Mouse (Mus musculus): ENCODE data around the gene C1ra. TPM values are rescaled to one million over a fixed set of nuclear protein-coding genes. Genes with fewer than 3 reads are reported as not detected.
"Not testable (repeated sequence)": the region's sequence is repeated elsewhere in the genome, so short reads cannot be mapped to it uniquely, and the experiment has no call there.

Gene C1ra
- polyA plus RNA-seq, 1 experiment from 2014 or later = 0.55 TPM

DNA sequence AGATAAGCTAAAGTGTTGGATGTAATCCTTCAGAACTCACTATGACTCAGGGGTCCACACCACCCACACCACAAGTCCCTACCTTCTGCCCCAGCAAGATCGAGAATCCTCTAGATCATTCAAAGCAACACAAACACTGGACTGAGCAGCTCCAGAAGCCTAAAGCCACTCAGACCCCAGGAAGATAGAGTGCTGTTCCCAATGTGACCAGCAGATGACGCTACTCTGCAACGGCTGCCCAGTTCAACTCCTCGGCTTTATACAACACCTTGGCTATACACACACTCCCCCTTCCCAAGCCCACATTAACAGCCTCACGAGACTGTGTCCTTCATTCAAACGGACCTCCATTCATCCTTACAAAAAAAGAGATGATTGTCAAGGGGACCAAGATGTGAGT is 39.4 kb upstream of the C1ra start:
- no peak for ATAC-seq (ENCODE audit: insufficient number of reproducible peaks, insufficient read depth, low FRiP score, low read depth)
- Histone ChIP-seq H3K4me3 (ENCODE audit: control insufficient read depth in 1 of 2, insufficient read depth in 1 of 2, low read depth in 1 of 2, low read length in 2 of 2) (no peak overlapping the region), H3K36me3 (ENCODE audit: control insufficient read depth, insufficient read depth, low read length) (no peaks in the 10 kb centered on the region), H3K9me3 (ENCODE audit: control insufficient read depth, low read length) (no peaks in the 10 kb centered on the region), H3K9ac (ENCODE audit: low read length) (no peak overlapping the region), H3K27me3 (ENCODE audit: control insufficient read depth, insufficient read depth, low read length) (no peaks in the 10 kb centered on the region), H3K27ac (replicated peaks in 1 of 2; ENCODE audit: control insufficient read depth in 1 of 2, insufficient read depth in 1 of 2, low read depth in 2 of 2, low read length in 2 of 2) (no peak overlapping the region), H3K4me1 (ENCODE audit: control insufficient read depth in 2 of 2, insufficient read depth in 2 of 2, low read length in 2 of 2) (peaks cover 4 to 7% of the 10 kb centered on the region in 2 experiments; a peak in 3 of 4 replicates), H3K4me2 (ENCODE audit: low read length) (no peak overlapping the region)
- WGBS = 37% methylated on average over 6 of the region's 6 CpGs

DNA sequence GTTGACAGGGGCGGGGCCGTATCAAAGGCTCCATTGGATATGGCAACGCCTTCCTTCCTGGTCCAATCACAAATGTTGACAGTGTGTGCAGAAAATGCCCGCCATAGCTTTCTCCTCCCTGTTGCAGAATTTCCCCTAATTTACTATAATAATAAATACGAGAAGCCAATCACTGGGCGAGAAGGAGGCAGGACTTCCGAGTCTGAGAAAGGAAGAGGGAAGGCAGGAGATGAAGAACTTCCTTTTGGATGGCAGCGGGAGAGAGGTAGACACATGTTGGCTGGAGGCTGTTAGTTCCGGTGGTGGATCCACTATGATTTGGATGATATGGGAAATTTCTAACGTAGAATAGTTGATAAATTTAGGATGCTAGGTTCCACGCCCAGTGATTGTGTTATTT is 37.6 kb upstream of the C1ra start:
- Histone ChIP-seq H3K4me2 (ENCODE audit: low read length) (no peak overlapping the region), H3K27me3 (ENCODE audit: control insufficient read depth, insufficient read depth, low read length) (no peaks in the 10 kb centered on the region), H3K9me3 (ENCODE audit: control insufficient read depth, low read length) (no peaks in the 10 kb centered on the region), H3K36me3 (ENCODE audit: control insufficient read depth, insufficient read depth, low read length) (no peaks in the 10 kb centered on the region), H3K4me3 (ENCODE audit: control insufficient read depth in 1 of 2, insufficient read depth in 1 of 2, low read depth in 1 of 2, low read length in 2 of 2) (no peak overlapping the region), H3K27ac (replicated peaks in 1 of 2; ENCODE audit: control insufficient read depth in 1 of 2, insufficient read depth in 1 of 2, low read depth in 2 of 2, low read length in 2 of 2) (no peak overlapping the region), H3K9ac (ENCODE audit: low read length) (no peak overlapping the region), H3K4me1 (ENCODE audit: control insufficient read depth in 2 of 2, insufficient read depth in 2 of 2, low read length in 2 of 2) (peaks cover 8 to 11% of the 10 kb centered on the region in 2 experiments)
- ATAC-seq (ENCODE audit: insufficient number of reproducible peaks, insufficient read depth, low FRiP score, low read depth) = no peak
- 74% methylated on average over 11 of the region's 11 CpGs for WGBS

DNA sequence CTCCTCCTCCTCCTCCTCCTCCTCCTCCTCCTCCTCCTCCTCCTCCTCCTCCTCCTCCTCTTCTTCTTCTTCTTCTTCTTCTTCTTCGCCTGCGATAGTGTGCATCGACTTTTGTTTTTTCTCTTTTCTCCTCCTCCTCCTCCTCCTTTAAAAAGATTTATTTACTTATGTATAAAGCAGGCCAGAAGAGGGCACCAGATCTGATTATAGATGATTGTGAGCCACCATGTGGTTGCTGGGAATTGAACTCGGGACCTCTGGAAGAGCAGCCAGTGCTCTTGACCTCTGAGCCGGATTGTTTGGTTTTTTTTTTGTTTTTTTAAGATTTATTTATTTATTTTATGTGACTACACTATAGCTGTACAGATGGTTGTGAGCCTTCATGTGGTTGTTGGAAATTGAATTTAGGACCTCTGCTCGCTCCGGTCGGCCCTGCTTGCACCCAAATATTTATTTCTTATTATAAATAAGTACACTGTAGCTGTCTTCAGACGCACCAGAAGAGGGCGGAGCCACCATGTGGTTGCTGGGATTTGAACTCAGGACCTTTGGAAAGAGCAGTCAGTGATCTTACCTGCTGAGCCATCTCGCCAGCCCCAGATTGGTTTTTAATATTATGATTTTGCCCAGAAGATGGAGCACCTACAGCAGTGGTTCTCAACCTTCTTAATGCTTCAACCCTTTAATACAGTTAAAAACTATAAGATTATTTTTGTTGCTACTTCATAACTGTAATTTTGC is 36.7 kb upstream of the C1ra start:
- not testable (repeated sequence) for H3K27me3 ChIP-seq (ENCODE audit: control insufficient read depth, insufficient read depth, low read length); H3K4me2 ChIP-seq (ENCODE audit: low read length); H3K4me3 ChIP-seq (ENCODE audit: control insufficient read depth in 1 of 2, insufficient read depth in 1 of 2, low read depth in 1 of 2, low read length in 2 of 2); H3K9me3 ChIP-seq (ENCODE audit: control insufficient read depth, low read length); ATAC-seq (ENCODE audit: insufficient number of reproducible peaks, insufficient read depth, low FRiP score, low read depth); H3K27ac ChIP-seq (replicated peaks in 1 of 2; ENCODE audit: control insufficient read depth in 1 of 2, insufficient read depth in 1 of 2, low read depth in 2 of 2, low read length in 2 of 2); H3K9ac ChIP-seq (ENCODE audit: low read length); H3K36me3 ChIP-seq (ENCODE audit: control insufficient read depth, insufficient read depth, low read length)
- H3K4me1 ChIP-seq (ENCODE audit: control insufficient read depth in 2 of 2, insufficient read depth in 2 of 2, low read length in 2 of 2) = peaks cover 8 to 11% of the 10 kb centered on the region in 2 experiments
- WGBS = 83% methylated on average over 8 of the region's 11 CpGs

DNA sequence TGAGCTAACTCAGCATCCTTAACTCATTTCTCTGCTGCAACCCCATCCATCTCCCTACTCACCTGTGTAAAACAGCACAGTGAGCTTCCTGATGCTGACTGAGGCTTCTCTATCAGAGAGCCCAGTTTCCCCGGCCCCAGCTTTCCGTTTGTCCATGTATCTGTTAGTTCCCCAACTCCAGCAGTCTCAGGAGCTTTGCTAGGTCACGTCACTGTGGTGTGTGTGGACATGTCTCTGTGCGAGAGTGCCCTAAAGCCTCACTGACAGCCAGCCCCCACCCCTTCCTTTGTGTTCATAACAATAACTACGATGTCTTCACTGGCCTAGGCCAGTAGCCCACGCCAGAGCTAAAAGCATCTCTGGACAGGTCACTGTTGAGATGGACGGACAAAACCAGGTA is 36.0 kb upstream of the C1ra start:
- H3K4me2 ChIP-seq (ENCODE audit: low read length) = no peak overlapping the region
- no peaks in the 10 kb centered on the region for H3K27me3 ChIP-seq (ENCODE audit: control insufficient read depth, insufficient read depth, low read length)
- no peak overlapping the region for H3K9ac ChIP-seq (ENCODE audit: low read length)
- WGBS = 86% methylated on average over 7 of the region's 7 CpGs
- H3K4me3 ChIP-seq (ENCODE audit: control insufficient read depth in 1 of 2, insufficient read depth in 1 of 2, low read depth in 1 of 2, low read length in 2 of 2) = no peak overlapping the region
- no peaks in the 10 kb centered on the region for H3K36me3 ChIP-seq (ENCODE audit: control insufficient read depth, insufficient read depth, low read length)
- H3K27ac ChIP-seq (replicated peaks in 1 of 2; ENCODE audit: control insufficient read depth in 1 of 2, insufficient read depth in 1 of 2, low read depth in 2 of 2, low read length in 2 of 2) = no peak overlapping the region
- no peaks in the 10 kb centered on the region for H3K9me3 ChIP-seq (ENCODE audit: control insufficient read depth, low read length)
- no peak for ATAC-seq (ENCODE audit: insufficient number of reproducible peaks, insufficient read depth, low FRiP score, low read depth)
- peaks cover 8 to 11% of the 10 kb centered on the region in 2 experiments for H3K4me1 ChIP-seq (ENCODE audit: control insufficient read depth in 2 of 2, insufficient read depth in 2 of 2, low read length in 2 of 2)

DNA sequence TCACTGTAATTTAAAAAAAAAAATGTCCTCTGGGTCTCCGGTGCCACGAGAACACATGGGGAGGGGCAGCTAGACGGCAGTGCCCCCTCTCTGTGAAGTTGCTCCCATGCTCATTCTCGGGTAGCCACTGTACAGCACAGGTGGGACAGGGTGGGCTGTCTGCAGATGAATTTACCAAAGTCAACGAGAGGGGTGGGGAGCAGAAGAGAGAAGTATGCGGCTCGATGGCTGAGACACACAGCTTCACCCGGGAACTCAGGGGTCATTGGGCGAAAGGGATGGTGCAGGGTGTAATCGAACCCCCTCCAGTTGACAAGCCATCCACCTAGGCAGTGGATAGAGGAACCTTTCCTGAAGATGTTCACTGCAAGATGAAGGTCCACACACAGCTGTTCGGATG is 35.4 kb upstream of the C1ra start:
- Histone ChIP-seq H3K4me2 (ENCODE audit: low read length) (no peak overlapping the region), H3K9me3 (ENCODE audit: control insufficient read depth, low read length) (no peaks in the 10 kb centered on the region), H3K4me3 (ENCODE audit: control insufficient read depth in 1 of 2, insufficient read depth in 1 of 2, low read depth in 1 of 2, low read length in 2 of 2) (no peak overlapping the region), H3K27ac (replicated peaks in 1 of 2; ENCODE audit: control insufficient read depth in 1 of 2, insufficient read depth in 1 of 2, low read depth in 2 of 2, low read length in 2 of 2) (no peak overlapping the region), H3K4me1 (ENCODE audit: control insufficient read depth in 2 of 2, insufficient read depth in 2 of 2, low read length in 2 of 2) (peaks cover 8 to 11% of the 10 kb centered on the region in 2 experiments), H3K36me3 (ENCODE audit: control insufficient read depth, insufficient read depth, low read length) (no peaks in the 10 kb centered on the region), H3K27me3 (ENCODE audit: control insufficient read depth, insufficient read depth, low read length) (no peaks in the 10 kb centered on the region), H3K9ac (ENCODE audit: low read length) (no peak overlapping the region)
- WGBS = 87% methylated on average over 11 of the region's 11 CpGs
- ATAC-seq (ENCODE audit: insufficient number of reproducible peaks, insufficient read depth, low FRiP score, low read depth) = no peak

DNA sequence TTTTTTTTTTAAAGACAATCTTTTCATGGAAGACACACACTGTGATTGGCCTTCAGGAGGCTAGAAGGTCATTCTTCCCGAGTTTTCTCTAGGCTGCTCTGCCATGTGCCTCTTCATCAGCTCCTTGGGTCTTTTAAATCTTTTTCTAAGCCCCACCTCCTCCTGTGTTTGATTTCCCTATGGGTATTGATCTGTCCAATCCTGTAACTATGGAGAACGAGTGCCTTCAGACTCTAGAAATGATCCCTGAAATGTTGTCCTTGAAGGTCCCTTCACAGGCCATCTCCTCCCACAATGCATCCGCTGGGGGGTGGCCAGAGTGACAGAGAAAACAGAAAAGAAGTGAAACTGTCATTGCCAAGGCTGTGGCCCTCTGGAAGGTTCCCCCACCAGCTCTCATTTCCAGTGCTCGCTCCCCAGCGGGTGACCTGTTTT is 35.0 kb upstream of the C1ra start:
- Histone ChIP-seq H3K36me3 (ENCODE audit: control insufficient read depth, insufficient read depth, low read length) (no peaks in the 10 kb centered on the region), H3K27ac (replicated peaks in 1 of 2; ENCODE audit: control insufficient read depth in 1 of 2, insufficient read depth in 1 of 2, low read depth in 2 of 2, low read length in 2 of 2) (no peak overlapping the region), H3K4me1 (ENCODE audit: control insufficient read depth in 2 of 2, insufficient read depth in 2 of 2, low read length in 2 of 2) (peaks cover 8 to 11% of the 10 kb centered on the region in 2 experiments), H3K4me2 (ENCODE audit: low read length) (no peak overlapping the region), H3K27me3 (ENCODE audit: control insufficient read depth, insufficient read depth, low read length) (no peaks in the 10 kb centered on the region), H3K4me3 (ENCODE audit: control insufficient read depth in 1 of 2, insufficient read depth in 1 of 2, low read depth in 1 of 2, low read length in 2 of 2) (no peak overlapping the region), H3K9ac (ENCODE audit: low read length) (no peak overlapping the region), H3K9me3 (ENCODE audit: control insufficient read depth, low read length) (no peaks in the 10 kb centered on the region)
- ATAC-seq (ENCODE audit: insufficient number of reproducible peaks, insufficient read depth, low FRiP score, low read depth) = no peak
- WGBS = 70% methylated on average over 5 of the region's 5 CpGs

DNA sequence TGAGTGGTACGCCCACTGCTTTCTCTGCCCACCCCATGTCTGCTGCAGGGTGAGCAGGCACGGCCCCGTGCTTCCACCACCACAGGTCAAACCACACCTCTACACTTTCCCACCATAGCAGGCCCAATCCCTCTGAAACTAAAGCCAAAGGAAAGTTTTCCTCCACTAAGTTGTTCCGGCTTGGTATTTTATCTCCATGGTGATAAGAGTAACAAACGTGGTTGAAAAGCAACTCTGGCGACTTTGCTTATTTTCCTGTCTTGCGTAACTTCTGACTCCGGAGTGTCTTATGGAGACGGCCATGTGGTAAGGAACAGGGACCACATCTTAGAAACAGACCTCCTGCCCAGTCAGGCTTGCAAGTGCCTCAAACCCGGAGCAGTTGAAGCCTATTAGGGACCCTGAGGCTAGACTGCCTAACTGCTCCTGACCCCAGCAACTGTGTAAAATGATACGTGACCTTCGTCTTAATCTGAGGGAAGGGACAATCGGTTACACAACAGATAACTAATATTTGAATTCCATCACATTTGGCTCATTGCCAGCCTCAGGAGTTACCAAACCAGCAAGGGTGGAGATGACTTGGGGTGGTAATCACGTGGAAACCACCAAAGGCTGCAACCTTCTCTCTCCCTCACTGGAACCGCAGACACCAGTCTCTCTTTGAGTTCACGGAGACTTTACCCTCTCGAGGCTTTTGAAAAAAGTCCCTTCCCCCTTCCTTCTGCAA is 34.1 kb upstream of the C1ra start:
- ATAC-seq (ENCODE audit: insufficient number of reproducible peaks, insufficient read depth, low FRiP score, low read depth) = peak; percentile 27; the same call in 1 of the 2 replicates
- no peak overlapping the region for H3K4me3 ChIP-seq (ENCODE audit: control insufficient read depth in 1 of 2, insufficient read depth in 1 of 2, low read depth in 1 of 2, low read length in 2 of 2)
- H3K9me3 ChIP-seq (ENCODE audit: control insufficient read depth, low read length) = no peaks in the 10 kb centered on the region
- no peak overlapping the region for H3K4me2 ChIP-seq (ENCODE audit: low read length)
- 41% methylated on average over 17 of the region's 17 CpGs for WGBS
- H3K4me1 ChIP-seq (ENCODE audit: control insufficient read depth in 2 of 2, insufficient read depth in 2 of 2, low read length in 2 of 2) = peaks cover 8 to 11% of the 10 kb centered on the region in 2 experiments
- no peaks in the 10 kb centered on the region for H3K27me3 ChIP-seq (ENCODE audit: control insufficient read depth, insufficient read depth, low read length)
- H3K36me3 ChIP-seq (ENCODE audit: control insufficient read depth, insufficient read depth, low read length) = no peaks in the 10 kb centered on the region
- no peak overlapping the region for H3K9ac ChIP-seq (ENCODE audit: low read length)
- no peak overlapping the region for H3K27ac ChIP-seq (replicated peaks in 1 of 2; ENCODE audit: control insufficient read depth in 1 of 2, insufficient read depth in 1 of 2, low read depth in 2 of 2, low read length in 2 of 2)

All from heart, embryonic 14.5 days (tissue).